Mouse (Mus musculus) C2C12 (cell line): ENCODE results near the gene Rnf213. TPM values are rescaled to one million over a fixed set of nuclear protein-coding genes. Genes with fewer than 3 reads are reported as not detected.
"Not testable (repeated sequence)": the region's sequence is repeated elsewhere in the genome, so short reads cannot be mapped to it uniquely, and the experiment has no call there.

ENCODE experiments used
- H3K27me3 ChIP-seq: one replicate; pipeline ENCODE4 v1.6.1; 2011; ENCODE audit not compliant: control insufficient read depth, insufficient read depth, insufficient read length
- H3K36me3 ChIP-seq: one replicate; pipeline ENCODE4 v1.6.1; 2011; ENCODE audit not compliant: control insufficient read depth, insufficient read depth
- H3K4me3 ChIP-seq: one replicate; pipeline ENCODE4 v1.5.1; 2011; ENCODE audit warnings: mild to moderate bottlenecking, control low read depth; ENCODE audit not compliant: poor library complexity, insufficient read depth, severe bottlenecking
- H3K79me2 ChIP-seq: one replicate; pipeline ENCODE4 v1.6.1; 2011; ENCODE audit not compliant: control insufficient read depth, insufficient read depth
- H3K79me3 ChIP-seq: one replicate; pipeline ENCODE4 v1.6.1; 2011; ENCODE audit warnings: low read depth, control low read depth
- H3ac ChIP-seq: one replicate; pipeline ENCODE3; 2011; ENCODE audit warnings: low read depth; ENCODE audit not compliant: control insufficient read depth, insufficient read length
- CEBPB ChIP-seq: IDR thresholded peaks from one replicate; pipeline ENCODE4 v1.6.1; 2011; ENCODE audit warnings: low read depth, mild to moderate bottlenecking, control low read depth, moderate library complexity
- CTCF ChIP-seq: IDR thresholded peaks from one replicate; pipeline ENCODE4 v1.5.1; 2011; ENCODE audit not compliant: control insufficient read depth, insufficient read depth, insufficient read length
- FOSL1 ChIP-seq: IDR thresholded peaks from one replicate; pipeline ENCODE4 v1.8.0; 2011; ENCODE audit warnings: mild to moderate bottlenecking, low read length; ENCODE audit not compliant: poor library complexity, insufficient read depth, severe bottlenecking
- MAX ChIP-seq: IDR thresholded peaks from one replicate; pipeline ENCODE4 v1.6.1; 2011; ENCODE audit warnings: mild to moderate bottlenecking, control low read depth
- MYOD1 ChIP-seq: IDR thresholded peaks from one replicate; pipeline ENCODE4 v1.6.1; 2011; ENCODE audit warnings: low read depth; ENCODE audit not compliant: control insufficient read depth, insufficient read length
- MYOG ChIP-seq: IDR thresholded peaks from one replicate; pipeline ENCODE4 v1.6.1; 2011; ENCODE audit not compliant: control insufficient read depth, insufficient read length; ENCODE audit errors: extremely low read depth
- USF1 ChIP-seq: IDR thresholded peaks from one replicate; pipeline ENCODE4 v1.6.1; 2011; ENCODE audit warnings: low read depth, mild to moderate bottlenecking, control low read depth, moderate library complexity
- polyA plus RNA-seq: library from polyadenylated mRNA; unstranded; fragments of >200 nt; fragmentation: generic; extraction: Trizol; gene quantifications from one replicate; pipeline ENCODE4 v1.2.1, GENCODE M21; 2012; ENCODE audit warnings: missing spikeins

Rnf213 gene
- polyA plus RNA-seq, 1 experiment, result 6.3 TPM

DNA sequence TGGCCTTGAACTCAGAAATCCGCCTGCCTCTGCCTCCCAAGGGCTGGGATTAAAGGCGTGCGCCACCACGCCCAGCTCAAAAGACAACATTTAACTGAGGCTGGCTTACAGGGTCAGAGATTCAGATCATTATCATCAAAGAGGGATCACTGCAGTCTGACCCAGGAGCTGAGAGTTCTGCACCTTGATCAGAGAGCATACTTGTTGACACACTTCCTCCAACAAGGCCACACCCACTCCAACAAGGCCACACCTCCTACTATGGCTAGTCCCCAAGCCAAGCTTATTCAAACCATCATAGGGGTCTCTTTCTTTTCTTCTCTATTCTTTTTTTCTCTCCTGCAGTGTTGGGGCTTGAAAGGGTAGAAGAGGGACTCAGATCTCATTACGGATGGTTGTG is 6.6 kb upstream of the Rnf213 start:
- Histone ChIP-seq H3K36me3 (no peaks in the 10 kb centered on the region), H3K79me2 (no peaks in the 10 kb centered on the region), H3K79me3 (no peaks in the 10 kb centered on the region), H3ac (no peak overlapping the region), H3K4me3 (no peak overlapping the region), H3K27me3 (no peaks in the 10 kb centered on the region)
- TF ChIP-seq CTCF (no peak), MAX (no peak), MYOG (no peak), CEBPB (no peak)

- H3K4me3 ChIP-seq, H3ac ChIP-seq, H3K79me2 ChIP-seq, H3K27me3 ChIP-seq, H3K36me3 ChIP-seq, H3K79me3 ChIP-seq: not testable (repeated sequence)
Observed at GRCm38 (mm10) chr11:119387273-119387672, 5.6 kb upstream of the Rnf213 start.

DNA sequence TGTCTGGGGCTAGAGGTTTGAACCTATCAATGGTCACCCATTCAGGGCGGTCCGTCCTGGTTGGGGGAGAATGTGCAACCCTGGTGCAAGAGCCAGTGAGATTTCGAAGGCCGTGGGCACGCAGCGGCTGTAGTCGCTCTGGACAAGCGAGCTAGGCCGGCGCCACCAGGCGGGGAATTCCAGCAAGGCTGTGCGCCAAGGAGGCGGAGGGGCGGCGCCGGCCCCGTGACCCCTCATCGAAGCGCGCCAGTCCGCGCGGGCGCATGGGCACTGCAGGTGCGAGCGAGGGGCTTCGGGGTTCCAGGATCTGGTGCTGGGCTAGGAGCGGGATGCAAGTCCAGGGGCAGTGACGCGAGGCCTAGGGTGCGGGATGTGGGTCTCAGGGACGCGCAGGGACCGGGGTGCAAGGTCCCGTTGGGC is 3.0 kb upstream of the Rnf213 start:
- TF ChIP-seq CTCF, result peak; percentile 55
- no peak for TF ChIP-seq FOSL1
- TF ChIP-seq MYOG, result no peak
- peak; percentile 95 for TF ChIP-seq MAX
- TF ChIP-seq CEBPB, result no peak
- TF ChIP-seq MYOD1, result no peak
- peak overlapping the region; percentile 84 for H3ac ChIP-seq
- peaks cover 18% of the 10 kb centered on the region for H3K79me2 ChIP-seq
- peak overlapping the region; percentile 51 for H3K4me3 ChIP-seq
- H3K36me3 ChIP-seq, result no peaks in the 10 kb centered on the region
- no peaks in the 10 kb centered on the region for H3K27me3 ChIP-seq
- peaks cover 13% of the 10 kb centered on the region for H3K79me3 ChIP-seq

DNA sequence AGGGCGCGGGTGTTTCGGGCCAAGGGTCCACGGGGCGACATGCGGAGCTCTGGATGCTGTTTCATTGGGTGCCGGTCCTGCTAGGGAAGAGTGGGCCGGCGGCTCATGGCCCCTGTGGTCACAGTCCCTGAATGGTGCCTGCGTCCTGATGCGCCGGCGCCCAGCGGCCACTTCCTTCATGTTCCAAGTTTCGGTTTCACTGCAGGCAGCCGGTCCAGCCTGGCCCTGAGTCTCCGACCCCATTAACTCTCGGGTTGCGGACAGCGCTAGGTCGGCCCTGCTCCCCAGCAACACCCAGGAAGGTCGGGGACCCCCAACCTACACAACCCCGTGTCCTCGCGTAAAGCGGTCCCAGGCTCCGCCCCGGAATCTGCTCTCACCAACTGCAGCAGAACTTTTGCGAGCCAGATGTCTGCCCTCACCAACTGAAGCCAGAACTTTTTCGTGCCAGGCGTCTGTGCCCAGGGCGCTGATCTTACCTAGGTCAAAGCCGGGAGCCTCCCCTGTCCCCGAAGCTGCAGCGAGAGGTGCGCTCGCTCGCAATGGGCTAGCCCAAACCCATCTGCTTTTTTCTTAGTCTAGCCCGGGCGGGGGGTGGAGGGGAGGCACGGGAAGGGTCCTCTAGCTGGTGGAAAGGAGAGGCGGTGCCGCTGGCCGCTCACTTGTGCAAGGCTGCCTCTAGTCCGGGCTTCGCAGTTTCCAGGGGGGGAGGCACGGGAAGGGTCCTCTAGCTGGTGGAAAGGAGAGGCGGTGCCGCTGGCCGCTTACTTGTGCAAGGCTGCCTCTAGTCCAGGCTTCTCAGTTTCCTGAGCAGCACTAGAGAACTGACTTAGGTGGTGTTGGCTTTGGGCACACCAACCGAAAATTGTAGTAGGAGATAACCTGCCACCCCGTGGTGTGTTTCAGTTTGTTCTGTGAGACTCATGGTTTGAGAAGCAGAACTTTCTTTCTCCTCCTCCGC is 2.3 kb upstream of the Rnf213 start:
- no peaks in the 10 kb centered on the region for H3K27me3 ChIP-seq
- H3K36me3 ChIP-seq, result peaks cover 4% of the 10 kb centered on the region
- H3K79me3 ChIP-seq, result peaks cover 17% of the 10 kb centered on the region
- peak overlapping the region; percentile 51 for H3K4me3 ChIP-seq
- H3ac ChIP-seq, result peak overlapping the region; percentile 84
- peaks cover 25% of the 10 kb centered on the region for H3K79me2 ChIP-seq
- no peak for TF ChIP-seq MYOG
- TF ChIP-seq MYOD1, result no peak
- no peak for TF ChIP-seq MAX
- no peak for TF ChIP-seq CEBPB
- no peak for TF ChIP-seq USF1
- no peak for TF ChIP-seq FOSL1
- no peak for TF ChIP-seq CTCF

GRCm38 (mm10) chr11:119391386-119392000 is 1.4 kb upstream of the Rnf213 start:
- Histone ChIP-seq H3K79me2 (peaks cover 32% of the 10 kb centered on the region), H3K36me3 (peaks cover 14% of the 10 kb centered on the region), H3K4me3 (peak overlapping the region; percentile 51), H3K27me3 (no peaks in the 10 kb centered on the region), H3K79me3 (peaks cover 17% of the 10 kb centered on the region), H3ac (no peak overlapping the region)
- TF ChIP-seq MAX (no peak), FOSL1 (no peak), USF1 (no peak), MYOD1 (no peak), CTCF (no peak), CEBPB (no peak), MYOG (no peak)

DNA sequence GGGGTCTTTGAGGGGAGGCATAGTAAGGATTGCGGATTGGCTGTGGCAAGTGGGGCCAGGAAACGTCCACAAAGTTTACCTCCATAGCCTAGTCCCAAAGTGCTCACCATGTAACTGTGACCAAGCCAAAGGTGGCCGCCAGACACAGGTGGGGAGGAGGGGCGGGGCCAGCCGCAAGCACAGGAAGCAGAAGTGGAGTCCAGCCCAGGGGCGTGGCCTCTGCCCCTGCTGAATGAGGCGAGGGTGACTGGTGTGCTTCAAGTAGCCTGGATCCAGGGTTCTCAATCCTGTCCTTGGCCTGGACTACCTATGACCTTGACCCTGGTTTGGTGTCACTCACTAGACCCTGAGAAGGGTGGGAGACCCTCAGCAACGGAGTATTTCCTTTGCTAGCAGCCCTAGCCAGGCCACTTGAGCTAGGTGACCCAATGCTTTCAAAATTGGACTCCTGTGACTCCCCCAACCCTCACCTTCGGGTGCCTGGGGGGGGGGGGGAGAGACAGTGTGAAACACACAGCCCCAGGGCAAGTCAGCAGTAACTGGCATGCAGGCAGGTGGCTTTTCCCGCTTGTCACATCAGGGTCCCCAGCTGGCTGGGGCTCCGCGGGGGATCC is 792 bp upstream of the Rnf213 start:
- Histone ChIP-seq H3K79me2 (peaks cover 39% of the 10 kb centered on the region), H3K4me3 (peak overlapping the region; percentile 53), H3ac (no peak overlapping the region), H3K36me3 (peaks cover 18% of the 10 kb centered on the region), H3K27me3 (no peaks in the 10 kb centered on the region), H3K79me3 (peaks cover 17% of the 10 kb centered on the region)
- no peak for TF ChIP-seq MYOG
- no peak for TF ChIP-seq CTCF
- TF ChIP-seq CEBPB, result no peak
- no peak for TF ChIP-seq USF1
- TF ChIP-seq FOSL1, result no peak
